Mouse (Mus musculus) left cerebral cortex, adult 9 months (tissue): Measurements from ENCODE around the gene Nhlh1.
A peak's percentile ranks its signal among the peaks of the same experiment; 100 is the strongest.

Source experiments
- DNase-seq, 2 experiments: peaks; one replicate each; pipeline ENCODE4 v3.0.0; 2022; ENCODE audit warnings: low spot score in 2 of 2

Gene Nhlh1

DNA sequence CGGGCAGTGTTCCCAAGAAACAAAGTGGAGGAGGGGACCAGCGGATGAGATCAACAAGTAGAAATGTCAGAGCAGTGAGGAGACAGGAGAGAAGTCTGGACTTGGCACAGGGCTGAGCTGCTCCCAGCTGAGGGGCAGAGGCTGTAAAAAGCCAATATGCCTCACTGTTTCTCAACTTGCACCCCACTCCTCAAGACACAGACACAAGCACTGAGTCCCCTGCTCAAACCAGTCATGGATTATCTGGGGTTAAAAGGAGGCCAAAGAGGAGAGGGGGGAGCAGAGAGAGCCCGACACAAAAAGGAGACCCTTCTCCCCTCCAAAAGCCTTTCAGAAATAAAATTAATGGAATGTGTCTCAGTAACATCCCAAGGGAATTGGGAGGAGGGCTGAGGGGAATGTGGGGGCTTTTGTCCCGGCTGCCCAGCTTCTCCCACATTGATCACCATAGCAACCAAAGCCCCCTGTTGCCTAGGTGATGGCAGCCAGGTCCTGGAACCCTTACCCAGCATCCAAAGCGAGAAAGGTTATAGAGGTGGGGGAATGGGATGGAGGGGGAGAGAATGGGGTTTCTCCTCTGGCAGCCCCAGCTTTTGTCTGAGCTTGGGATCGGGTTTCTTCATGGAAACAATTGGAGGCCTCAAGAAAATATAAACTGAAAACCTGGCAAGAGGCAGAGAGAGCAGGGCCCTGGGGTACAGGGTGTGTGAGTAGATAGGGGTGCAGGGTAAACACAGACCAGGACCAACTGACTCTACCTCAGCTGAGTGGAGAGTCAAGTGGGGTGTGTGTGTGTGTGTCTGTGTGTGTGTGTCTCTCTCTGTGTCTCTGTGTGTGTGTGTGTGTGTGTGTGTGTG lies 40.5 kb downstream of the Nhlh1 start:
- DNase-seq = no peak

DNA sequence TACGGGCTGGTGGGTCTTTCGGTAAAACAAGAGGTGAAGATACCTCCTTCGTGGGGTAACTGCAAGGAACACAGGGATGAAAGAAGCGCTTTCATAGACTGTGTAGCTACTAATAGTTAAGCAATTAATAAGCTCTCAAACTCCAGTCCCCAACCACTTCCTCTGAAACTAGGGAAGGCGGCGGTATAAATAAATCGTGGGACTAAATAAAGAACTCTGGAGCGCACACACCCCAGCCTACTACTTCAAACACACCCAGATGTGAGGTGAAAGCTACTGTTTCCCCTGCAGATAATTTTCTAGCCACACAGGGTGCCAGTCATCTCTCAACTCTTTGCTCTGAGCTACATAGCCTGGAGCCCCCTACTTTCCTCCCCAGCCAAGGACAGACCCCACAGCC lies 41.3 kb downstream of the Nhlh1 start:
- no peak for DNase-seq

DNA sequence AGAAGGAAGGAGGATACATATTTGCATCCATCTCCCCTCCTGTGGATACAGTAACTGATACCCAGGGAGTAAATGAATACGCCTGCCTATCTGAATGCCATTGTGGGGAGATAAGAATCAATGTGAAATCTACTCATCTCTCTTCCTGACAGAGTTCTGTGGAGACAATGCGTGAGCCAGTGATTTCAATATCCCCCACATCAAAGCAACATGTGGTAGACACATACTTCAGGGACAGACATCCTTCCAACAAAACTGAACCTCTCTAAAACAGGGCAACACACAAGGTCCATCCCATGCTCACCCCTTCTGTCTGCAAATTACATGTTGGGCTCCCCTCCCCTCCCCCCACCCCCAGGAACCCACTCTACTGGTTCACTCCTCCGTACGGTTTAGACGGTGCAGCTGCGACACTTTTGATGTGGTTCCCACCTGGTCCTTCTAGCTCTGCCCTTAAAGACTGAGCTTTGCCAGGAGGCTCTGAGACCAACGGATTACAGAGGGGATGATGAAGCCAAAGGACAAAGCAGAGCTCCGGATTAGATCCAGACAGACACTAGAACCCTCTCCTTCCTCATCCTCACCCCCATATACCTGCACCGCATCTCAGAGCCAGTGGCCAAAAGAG lies 41.9 kb downstream of the Nhlh1 start:
- DNase-seq = no peak

DNA sequence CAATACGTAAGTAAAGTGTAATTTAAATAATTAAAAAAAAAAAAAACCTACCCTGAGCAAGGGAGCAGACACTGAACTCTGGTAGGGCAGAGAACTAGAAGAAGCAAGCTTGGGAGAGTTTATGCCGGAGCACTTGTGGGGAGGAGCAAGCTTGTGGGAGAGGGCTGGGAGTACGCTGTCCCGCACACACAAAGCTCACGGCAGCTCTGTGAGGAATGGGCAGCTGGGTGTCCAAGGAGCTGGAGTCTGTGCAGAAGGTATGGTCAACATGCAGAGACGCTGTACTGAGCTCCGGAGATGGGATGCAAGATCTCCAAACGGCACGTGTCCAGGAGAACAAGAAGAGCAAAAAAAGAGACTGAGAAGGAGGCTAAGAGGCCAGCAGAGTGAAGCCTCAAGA lies 42.6 kb downstream of the Nhlh1 start:
- DNase-seq = no peak

DNA sequence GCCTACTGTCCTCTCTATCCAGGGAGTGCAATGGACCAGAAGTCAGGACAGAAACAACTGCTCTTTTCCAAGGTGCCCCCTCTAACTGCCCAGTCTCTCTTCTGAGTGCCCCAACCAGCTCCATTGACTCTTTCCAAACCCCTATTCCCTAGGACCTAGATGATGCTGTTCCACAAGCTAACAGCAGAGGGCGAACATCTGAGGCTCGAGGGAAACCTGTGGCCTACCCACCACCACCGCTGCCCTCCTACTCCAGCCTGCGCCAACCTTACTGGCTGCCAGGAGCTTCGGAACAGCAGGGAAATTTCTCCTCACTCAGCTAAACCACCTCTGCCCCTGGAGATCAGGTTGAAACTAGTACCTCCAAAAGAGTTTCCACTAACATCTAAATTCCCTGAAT lies 45.3 kb downstream of the Nhlh1 start:
- peak in 1 of 2 experiments; percentile 75 for DNase-seq

DNA sequence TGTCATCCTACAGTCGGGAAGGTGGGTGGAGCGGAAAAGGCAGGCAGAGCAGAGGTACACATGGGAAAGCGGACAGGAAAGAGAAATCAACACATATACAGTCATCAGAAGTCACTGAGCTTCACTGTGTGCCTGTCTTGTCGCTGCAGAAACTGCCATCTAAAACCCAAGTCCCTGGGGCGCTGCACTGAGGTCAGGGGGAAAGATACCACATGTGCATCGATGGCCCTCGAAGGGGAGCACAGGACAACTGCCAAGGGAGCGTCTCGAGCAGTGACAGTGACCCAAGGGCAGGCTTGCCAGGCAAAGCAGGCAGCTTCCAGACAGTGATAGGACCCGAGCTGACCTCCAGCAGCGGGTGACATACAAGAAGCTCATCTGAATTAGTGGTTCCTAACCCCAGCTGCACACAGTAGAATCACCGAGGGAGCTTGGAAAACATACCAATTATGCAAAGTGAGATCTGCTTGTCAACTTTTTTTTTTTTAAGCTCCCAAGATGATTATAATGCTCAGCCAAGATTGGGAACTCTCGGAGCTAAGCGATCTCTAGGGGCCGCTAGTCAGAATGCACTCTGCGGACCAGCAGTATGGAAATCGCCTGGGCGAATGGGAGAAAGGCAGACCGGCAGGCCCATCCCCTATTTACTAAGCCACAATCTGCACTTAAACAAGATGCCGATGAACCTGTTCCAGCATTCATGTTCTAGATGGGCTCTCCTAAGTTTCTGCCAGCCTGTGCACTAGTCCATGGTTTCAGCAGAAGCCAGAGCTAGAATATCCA lies 47.1 kb downstream of the Nhlh1 start:
- DNase-seq = no peak

DNA sequence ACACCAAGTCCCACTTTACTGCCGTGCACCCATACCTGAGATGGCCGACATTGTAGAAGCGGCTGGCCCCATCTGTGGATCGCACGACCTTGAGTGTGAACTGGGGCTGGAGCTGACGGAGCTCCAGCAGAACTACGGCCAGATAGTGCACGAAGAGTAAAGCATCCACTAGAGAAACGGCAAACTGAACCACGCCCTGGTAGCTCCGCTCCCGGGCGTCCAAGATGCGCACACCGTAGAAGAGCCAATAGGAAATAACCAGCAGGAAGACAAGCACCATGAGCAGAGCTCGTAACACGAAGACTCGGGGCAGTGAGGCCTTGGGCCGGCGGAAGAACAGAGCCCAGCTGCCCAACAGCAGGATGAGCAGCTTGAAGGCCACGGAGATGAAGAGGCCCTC lies 48.0 kb downstream of the Nhlh1 start:
- DNase-seq = no peak

DNA sequence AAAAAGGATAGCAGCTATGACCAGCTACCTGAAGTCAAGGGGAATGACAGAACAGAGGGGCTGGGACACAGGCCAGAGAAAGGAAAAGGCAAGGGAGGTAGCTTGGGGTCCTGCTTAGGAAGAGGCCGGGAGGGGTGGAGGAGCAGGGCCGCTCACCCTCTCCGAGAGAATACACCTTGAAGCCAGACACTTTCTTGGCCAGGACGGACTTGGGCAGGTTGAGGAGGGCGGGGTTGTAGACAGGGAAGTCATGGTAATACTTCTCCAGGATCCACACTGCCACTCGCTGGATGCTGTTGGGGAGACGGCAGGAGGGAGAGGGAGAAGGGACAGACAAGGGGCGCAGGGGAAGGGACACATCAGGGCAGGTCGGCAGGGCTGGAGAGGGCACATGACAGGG lies 49.0 kb downstream of the Nhlh1 start:
- no peak for DNase-seq

DNA sequence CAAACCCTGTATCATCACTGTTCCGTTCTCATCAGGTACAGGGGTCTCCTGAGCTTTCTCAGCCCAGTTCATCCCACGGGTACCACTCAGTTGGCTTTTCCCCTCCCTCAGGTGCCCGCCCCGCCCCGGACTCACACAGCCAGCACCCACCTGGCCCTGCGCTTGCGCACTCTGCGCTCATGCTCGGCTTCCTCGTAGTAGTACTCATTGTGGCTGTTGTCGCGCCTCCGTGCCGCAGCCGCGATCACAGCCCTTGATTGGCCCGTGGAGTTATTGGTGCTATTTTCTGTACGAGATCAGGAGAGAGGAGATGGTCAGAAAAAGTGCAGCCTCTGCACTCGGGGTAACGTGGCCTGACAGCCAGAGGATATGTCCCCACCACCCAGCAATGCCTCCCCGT lies 49.6 kb downstream of the Nhlh1 start:
- DNase-seq = no peak
